Mouse (Mus musculus) heart, embryonic 14.5 days (tissue): ENCODE measurements around the gene Asic2. TPM values are rescaled to one million over a fixed set of nuclear protein-coding genes. Genes with fewer than 3 reads are reported as not detected.

ENCODE experiments used
- ATAC-seq: fragments of 200-750 bp; cut with Nextera tagmentation; 2 replicates; pipeline ENCODE4 v1.8.0; 2017; ENCODE audit warnings: low read depth, moderate TSS enrichment; ENCODE audit not compliant: insufficient number of reproducible peaks, insufficient read depth, low FRiP score
- H3K27ac ChIP-seq, 2 experiments: fragments of 200-500 bp in 1 of 2; fragments of 300-500 bp in 1 of 2; sonication (generic) in 1 of 2; replicated peaks in 1 of 2; 2 replicates each; pipeline ENCODE4 v1.5.1; 2012 to 2014; ENCODE audit warnings: low read depth in 2 of 2, low read length in 2 of 2, control low read depth in 1 of 2, mild to moderate bottlenecking in 1 of 2, mixed read lengths in 1 of 2; ENCODE audit not compliant: control insufficient read depth in 1 of 2, insufficient read depth in 1 of 2
- H3K27me3 ChIP-seq: fragments of 300-500 bp; sonication (generic); 2 replicates; pipeline ENCODE4 v1.6.1; 2014; ENCODE audit warnings: mild to moderate bottlenecking, low read length, control low read depth; ENCODE audit not compliant: control insufficient read depth, insufficient read depth
- H3K36me3 ChIP-seq: fragments of 300-500 bp; sonication (generic); 2 replicates; pipeline ENCODE4 v1.6.1; 2014; ENCODE audit warnings: mild to moderate bottlenecking, control low read depth, low read length, mixed read lengths; ENCODE audit not compliant: control insufficient read depth, insufficient read depth
- H3K4me1 ChIP-seq, 2 experiments: fragments of 200-500 bp in 1 of 2; fragments of 300-500 bp in 1 of 2; sonication (generic) in 1 of 2; 2 replicates each; pipeline ENCODE4 v1.6.1; 2012 to 2014; ENCODE audit warnings: low read length in 2 of 2, control low read depth in 1 of 2, mixed read lengths in 1 of 2; ENCODE audit not compliant: control insufficient read depth in 2 of 2, insufficient read depth in 2 of 2
- H3K4me2 ChIP-seq: fragments of 300-500 bp; sonication (generic); 2 replicates; pipeline ENCODE4 v1.6.1; 2014; ENCODE audit warnings: mild to moderate bottlenecking, low read length
- H3K4me3 ChIP-seq, 2 experiments: fragments of 200-500 bp in 1 of 2; fragments of 300-500 bp in 1 of 2; sonication (generic) in 1 of 2; 2 replicates each; pipeline ENCODE4 v1.5.1; 2012 to 2014; ENCODE audit warnings: low read length in 2 of 2, mild to moderate bottlenecking in 2 of 2, control low read depth in 1 of 2, low read depth in 1 of 2, moderate library complexity in 1 of 2; ENCODE audit not compliant: control insufficient read depth in 1 of 2, insufficient read depth in 1 of 2
- H3K9ac ChIP-seq: fragments of 300-500 bp; sonication (generic); 2 replicates; pipeline ENCODE4 v1.6.1; 2014; ENCODE audit warnings: mild to moderate bottlenecking, low read length
- H3K9me3 ChIP-seq: fragments of 300-500 bp; sonication (generic); 2 replicates; pipeline ENCODE4 v1.6.1; 2016; ENCODE audit warnings: low read length, control low read depth; ENCODE audit not compliant: control insufficient read depth
- WGBS: fragments of 180-500 bp; shearing (Covaris S2); extraction: QIAGEN DNeasy Blood & Tissue Kit; methylation state at CpG from one replicate; pipeline ENCODE4 v1.1.7; 2014; 5-methylcytosine and 5-hydroxymethylcytosine counted together
- polyA plus RNA-seq: library from polyadenylated mRNA; unstranded; fragments of >200 nt; fragmentation: Nextera tagmentation; extraction: Ambion mirVana; gene quantifications from 2 replicates; pipeline ENCODE4 v1.2.1, GENCODE M21; 2014

The Asic2 gene
- polyA plus RNA-seq, 1 experiment from 2014 or later: not detected

GRCm38 (mm10) chr11:81583195-81583594 is 385.1 kb downstream of the Asic2 start:
- peaks cover under 1 to 2% of the 10 kb centered on the region in 2 experiments; a peak in 1 of 4 replicates for H3K4me1 ChIP-seq
- H3K4me3 ChIP-seq: no peak overlapping the region
- H3K9ac ChIP-seq: no peak overlapping the region
- H3K27me3 ChIP-seq: no peaks in the 10 kb centered on the region
- no peaks in the 10 kb centered on the region for H3K36me3 ChIP-seq
- H3K4me2 ChIP-seq: no peak overlapping the region
- no peaks in the 10 kb centered on the region for H3K9me3 ChIP-seq
- 65% methylated on average over 7 of the region's 7 CpGs for WGBS
- H3K27ac ChIP-seq: no peak overlapping the region
- ATAC-seq: no peak

- Histone ChIP-seq H3K27me3 (no peaks in the 10 kb centered on the region), H3K27ac (no peak overlapping the region), H3K36me3 (no peaks in the 10 kb centered on the region), H3K4me1 (no peaks in the 10 kb centered on the region), H3K4me3 (no peak overlapping the region), H3K4me2 (no peak overlapping the region), H3K9me3 (no peaks in the 10 kb centered on the region), H3K9ac (no peak overlapping the region)
- ATAC-seq: no peak
- WGBS: 30% methylated on average over 5 of the region's 5 CpGs
These were observed 386.1 kb downstream of the Asic2 start for GRCm38 (mm10) chr11:81582161-81582560.

GRCm38 (mm10) chr11:81579753-81580152 is 388.5 kb downstream of the Asic2 start:
- H3K9ac ChIP-seq: no peak overlapping the region
- no peak for ATAC-seq
- H3K4me2 ChIP-seq: no peak overlapping the region
- 36% methylated on average over 6 of the region's 6 CpGs for WGBS
- H3K4me1 ChIP-seq: no peaks in the 10 kb centered on the region
- H3K27ac ChIP-seq: no peak overlapping the region
- no peaks in the 10 kb centered on the region for H3K27me3 ChIP-seq
- H3K9me3 ChIP-seq: no peaks in the 10 kb centered on the region
- H3K4me3 ChIP-seq: no peak overlapping the region
- H3K36me3 ChIP-seq: no peaks in the 10 kb centered on the region

- H3K4me1 ChIP-seq: no peaks in the 10 kb centered on the region
- no peaks in the 10 kb centered on the region for H3K27me3 ChIP-seq
- H3K36me3 ChIP-seq: no peaks in the 10 kb centered on the region
- H3K4me3 ChIP-seq: no peak overlapping the region
- H3K27ac ChIP-seq: no peak overlapping the region
- no peak overlapping the region for H3K9ac ChIP-seq
- no peaks in the 10 kb centered on the region for H3K9me3 ChIP-seq
- H3K4me2 ChIP-seq: no peak overlapping the region
- WGBS: 59% methylated on average over 3 of the region's 3 CpGs
- ATAC-seq: no peak
These were observed 397.9 kb downstream of the Asic2 start for GRCm38 (mm10) chr11:81570406-81570805.

GRCm38 (mm10) chr11:81564857-81565256 is 403.4 kb downstream of the Asic2 start:
- ATAC-seq: no peak
- no peaks in the 10 kb centered on the region for H3K36me3 ChIP-seq
- 74% methylated on average over 3 of the region's 3 CpGs for WGBS

GRCm38 (mm10) chr11:81560374-81560773 is 407.9 kb downstream of the Asic2 start:
- WGBS: 79% methylated on average over 1 of the region's 1 CpGs
- H3K4me2 ChIP-seq: no peak overlapping the region
- no peaks in the 10 kb centered on the region for H3K9me3 ChIP-seq
- no peaks in the 10 kb centered on the region for H3K36me3 ChIP-seq
- H3K27me3 ChIP-seq: no peaks in the 10 kb centered on the region
- no peaks in the 10 kb centered on the region for H3K4me1 ChIP-seq
- no peak for ATAC-seq
- H3K4me3 ChIP-seq: no peak overlapping the region
- H3K9ac ChIP-seq: no peak overlapping the region
- H3K27ac ChIP-seq: no peak overlapping the region

More at GRCm38 (mm10) chr11:81564857-81565256, 403.4 kb downstream of the Asic2 start:
- H3K4me2 ChIP-seq: no peak overlapping the region
- H3K4me1 ChIP-seq: no peaks in the 10 kb centered on the region
- no peaks in the 10 kb centered on the region for H3K27me3 ChIP-seq
- no peak overlapping the region for H3K9ac ChIP-seq
- no peak overlapping the region for H3K27ac ChIP-seq
- no peak overlapping the region for H3K4me3 ChIP-seq
- no peaks in the 10 kb centered on the region for H3K9me3 ChIP-seq

- Histone ChIP-seq H3K4me1 (no peaks in the 10 kb centered on the region), H3K4me3 (no peak overlapping the region), H3K27ac (no peak overlapping the region), H3K36me3 (no peaks in the 10 kb centered on the region), H3K4me2 (no peak overlapping the region), H3K27me3 (no peaks in the 10 kb centered on the region), H3K9me3 (no peaks in the 10 kb centered on the region), H3K9ac (no peak overlapping the region)
- 76% methylated on average over 6 of the region's 6 CpGs for WGBS
- no peak for ATAC-seq
These were observed 425.1 kb downstream of the Asic2 start for GRCm38 (mm10) chr11:81543189-81543588.

- H3K9ac ChIP-seq: no peak overlapping the region
- no peaks in the 10 kb centered on the region for H3K4me1 ChIP-seq
- no peaks in the 10 kb centered on the region for H3K9me3 ChIP-seq
- no peak overlapping the region for H3K4me3 ChIP-seq
- 14% methylated on average over 4 of the region's 4 CpGs for WGBS
- H3K36me3 ChIP-seq: no peaks in the 10 kb centered on the region
- no peak overlapping the region for H3K27ac ChIP-seq
- no peak overlapping the region for H3K4me2 ChIP-seq
- no peak for ATAC-seq
- no peaks in the 10 kb centered on the region for H3K27me3 ChIP-seq
These were observed 433.0 kb downstream of the Asic2 start for GRCm38 (mm10) chr11:81535121-81535717.
